Mouse (Mus musculus): ENCODE results near the gene Olfr549. TPM values are rescaled to one million over a fixed set of nuclear protein-coding genes. Genes with fewer than 3 reads are reported as not detected.
A peak's percentile ranks its signal among the peaks of the same experiment; 100 is the strongest.

Olfr549 gene
- polyA plus RNA-seq, 1 experiment = not detected

DNA sequence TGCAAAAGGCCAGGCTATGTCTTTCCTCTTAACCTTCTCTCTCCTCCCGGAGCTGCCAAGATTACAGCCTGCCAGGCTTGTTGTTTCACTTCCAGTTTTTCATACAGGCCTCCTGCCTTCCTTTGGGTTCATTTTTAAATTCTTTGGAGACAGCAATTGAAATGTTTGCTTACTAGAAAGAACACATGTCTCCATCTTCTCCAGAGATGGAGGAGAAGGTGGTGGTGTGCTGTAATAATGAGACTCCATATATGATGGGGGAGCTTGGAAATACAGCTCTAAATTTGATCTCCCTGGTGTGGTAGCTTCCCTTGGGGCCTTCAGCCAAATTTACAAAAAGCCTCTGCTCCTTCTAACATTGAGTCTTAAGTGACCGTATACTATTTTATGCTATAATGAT lies 9.1 kb upstream of the Olfr549 start, which contains the start of gene Olfr548-ps1:
Gene Olfr548-ps1, plus strand, starts transcription at position 301 of the 400 bp plus-strand sequence.
- H3K4me2 ChIP-seq (ENCODE audit: low read depth) = no peak within 1 kb of the TSS
- H3K27me3 ChIP-seq (ENCODE audit: control insufficient read depth, insufficient read depth, insufficient read length) = no peaks in the 10 kb centered on the region
- H3K36me3 ChIP-seq (ENCODE audit: control insufficient read depth, insufficient read depth) = no peaks in the 10 kb centered on the region
- TF ChIP-seq TCF12 (IDR thresholded peaks at IDR 0.05; ENCODE audit: insufficient read depth, poor library complexity, severe bottlenecking) (no peak), POLR2AphosphoS2 (IDR thresholded peaks at IDR 0.05; ENCODE audit: insufficient read length, low read depth) (no peak), CEBPB (IDR thresholded peaks at IDR 0.05; ENCODE audit: insufficient read depth, poor library complexity, severe bottlenecking) (no peak), MYOD1 (IDR thresholded peaks at IDR 0.05; ENCODE audit: control insufficient read depth in 1 of 3, insufficient read length in 2 of 3, low read depth in 2 of 3) (no peak), REST (IDR thresholded peaks at IDR 0.05; ENCODE audit: insufficient read depth, insufficient read length) (no peak), MAX (IDR thresholded peaks at IDR 0.05; ENCODE audit: low read depth) (no peak), SRF (IDR thresholded peaks at IDR 0.05; ENCODE audit: control insufficient read depth, insufficient read length, low read depth) (no peak), E2F4 (IDR thresholded peaks at IDR 0.05; ENCODE audit: insufficient read depth) (no peak), TCF3 (IDR thresholded peaks at IDR 0.05; ENCODE audit: insufficient read length, low read depth) (no peak), USF1 (IDR thresholded peaks at IDR 0.05; ENCODE audit: low read depth) (no peak), POLR2A (IDR thresholded peaks at IDR 0.05; ENCODE audit: insufficient read length, low read depth) (no peak), MYOG (IDR thresholded peaks at IDR 0.05; ENCODE audit: control insufficient read depth in 1 of 3, insufficient read depth in 1 of 3, insufficient read length in 2 of 3, low read depth in 2 of 3) (no peak)
- no peak within 1 kb of the TSS for H3ac ChIP-seq (ENCODE audit: control insufficient read depth, insufficient read length)
- H3K4me3 ChIP-seq = no peak within 1 kb of the TSS
- no peaks in the 10 kb centered on the region for H3K79me2 ChIP-seq (ENCODE audit: control insufficient read depth, insufficient read depth)

DNA sequence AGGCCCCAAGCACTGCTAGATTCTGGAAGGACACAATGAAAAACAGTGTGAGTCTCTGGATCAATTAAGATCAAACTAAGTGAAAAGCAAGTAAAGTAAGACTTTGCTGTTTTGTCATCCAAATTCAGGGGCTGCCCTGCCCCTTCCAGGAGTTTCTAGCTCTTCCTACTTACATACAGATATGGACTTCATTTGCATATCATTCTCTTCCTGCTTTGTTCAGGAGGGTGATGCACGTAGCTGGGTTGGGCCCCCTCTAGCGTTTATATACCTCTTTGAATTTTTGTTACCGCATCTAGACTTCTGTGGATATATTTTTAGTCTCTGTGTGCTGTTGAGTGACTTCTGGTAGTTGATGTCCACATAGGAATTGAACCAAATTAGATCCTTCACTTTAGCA lies 8.4 kb upstream of the Olfr549 start:
- Histone ChIP-seq H3K4me2 (ENCODE audit: low read depth) (no peak overlapping the region), H3K79me2 (ENCODE audit: control insufficient read depth, insufficient read depth) (no peaks in the 10 kb centered on the region), H3K27me3 (ENCODE audit: control insufficient read depth, insufficient read depth, insufficient read length) (no peaks in the 10 kb centered on the region), H3K4me3 (no peak overlapping the region), H3ac (ENCODE audit: control insufficient read depth, insufficient read length) (no peak overlapping the region), H3K36me3 (ENCODE audit: control insufficient read depth, insufficient read depth) (no peaks in the 10 kb centered on the region)
- TF ChIP-seq MYOD1 (IDR thresholded peaks at IDR 0.05; ENCODE audit: control insufficient read depth in 1 of 3, insufficient read length in 2 of 3, low read depth in 2 of 3) (no peak), SRF (IDR thresholded peaks at IDR 0.05; ENCODE audit: control insufficient read depth, insufficient read length, low read depth) (no peak), USF1 (IDR thresholded peaks at IDR 0.05; ENCODE audit: low read depth) (no peak), E2F4 (IDR thresholded peaks at IDR 0.05; ENCODE audit: insufficient read depth) (no peak), TCF3 (IDR thresholded peaks at IDR 0.05; ENCODE audit: insufficient read length, low read depth) (no peak), MAX (IDR thresholded peaks at IDR 0.05; ENCODE audit: low read depth) (no peak), TCF12 (IDR thresholded peaks at IDR 0.05; ENCODE audit: insufficient read depth, poor library complexity, severe bottlenecking) (no peak), MYOG (IDR thresholded peaks at IDR 0.05; ENCODE audit: control insufficient read depth in 1 of 3, insufficient read depth in 1 of 3, insufficient read length in 2 of 3, low read depth in 2 of 3) (no peak), CEBPB (IDR thresholded peaks at IDR 0.05; ENCODE audit: insufficient read depth, poor library complexity, severe bottlenecking) (no peak), POLR2A (IDR thresholded peaks at IDR 0.05; ENCODE audit: insufficient read length, low read depth) (no peak)

DNA sequence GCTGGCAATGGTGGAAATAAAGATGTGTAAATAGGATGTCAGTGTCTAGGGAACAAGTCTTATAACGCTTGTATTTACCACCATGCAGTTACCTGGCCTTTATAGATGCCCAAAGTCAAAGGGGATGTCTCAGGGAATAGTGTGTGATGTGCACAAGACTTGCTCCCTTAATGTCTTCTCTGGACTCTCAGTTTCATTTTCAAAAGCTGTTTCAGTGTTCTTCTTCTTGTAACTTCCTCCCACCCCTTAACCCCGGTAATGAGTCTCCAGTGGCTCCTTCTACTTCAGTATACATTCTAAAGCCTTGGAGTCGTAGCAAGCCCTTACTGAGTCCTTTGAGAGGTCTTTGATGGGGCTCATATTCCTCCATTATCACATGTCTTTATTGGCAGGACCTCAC lies 3.6 kb downstream of the Olfr549 start:
- no peaks in the 10 kb centered on the region for H3K36me3 ChIP-seq (ENCODE audit: control insufficient read depth, insufficient read depth)
- H3K79me2 ChIP-seq (ENCODE audit: control insufficient read depth, insufficient read depth) = no peaks in the 10 kb centered on the region
- H3K4me3 ChIP-seq = no peak overlapping the region
- H3ac ChIP-seq (ENCODE audit: control insufficient read depth, insufficient read length) = no peak overlapping the region
- TF ChIP-seq CEBPB (IDR thresholded peaks at IDR 0.05; ENCODE audit: insufficient read depth, poor library complexity, severe bottlenecking) (no peak), MYOG (IDR thresholded peaks at IDR 0.05; ENCODE audit: control insufficient read depth in 1 of 3, insufficient read depth in 1 of 3, insufficient read length in 2 of 3, low read depth in 2 of 3) (no peak), SRF (IDR thresholded peaks at IDR 0.05; ENCODE audit: control insufficient read depth, insufficient read length, low read depth) (no peak), TCF12 (IDR thresholded peaks at IDR 0.05; ENCODE audit: insufficient read depth, poor library complexity, severe bottlenecking) (no peak), TCF3 (IDR thresholded peaks at IDR 0.05; ENCODE audit: insufficient read length, low read depth) (no peak), USF1 (IDR thresholded peaks at IDR 0.05; ENCODE audit: low read depth) (no peak), POLR2A (IDR thresholded peaks at IDR 0.05; ENCODE audit: insufficient read length, low read depth) (no peak), POLR2AphosphoS2 (IDR thresholded peaks at IDR 0.05; ENCODE audit: insufficient read length, low read depth) (no peak), MAX (IDR thresholded peaks at IDR 0.05; ENCODE audit: low read depth) (no peak), REST (IDR thresholded peaks at IDR 0.05; ENCODE audit: insufficient read depth, insufficient read length) (no peak), E2F4 (IDR thresholded peaks at IDR 0.05; ENCODE audit: insufficient read depth) (no peak), MYOD1 (IDR thresholded peaks at IDR 0.05; ENCODE audit: control insufficient read depth in 1 of 3, insufficient read length in 2 of 3, low read depth in 2 of 3) (no peak)
- no peaks in the 10 kb centered on the region for H3K27me3 ChIP-seq (ENCODE audit: control insufficient read depth, insufficient read depth, insufficient read length)
- H3K4me2 ChIP-seq (ENCODE audit: low read depth) = no peak overlapping the region

DNA sequence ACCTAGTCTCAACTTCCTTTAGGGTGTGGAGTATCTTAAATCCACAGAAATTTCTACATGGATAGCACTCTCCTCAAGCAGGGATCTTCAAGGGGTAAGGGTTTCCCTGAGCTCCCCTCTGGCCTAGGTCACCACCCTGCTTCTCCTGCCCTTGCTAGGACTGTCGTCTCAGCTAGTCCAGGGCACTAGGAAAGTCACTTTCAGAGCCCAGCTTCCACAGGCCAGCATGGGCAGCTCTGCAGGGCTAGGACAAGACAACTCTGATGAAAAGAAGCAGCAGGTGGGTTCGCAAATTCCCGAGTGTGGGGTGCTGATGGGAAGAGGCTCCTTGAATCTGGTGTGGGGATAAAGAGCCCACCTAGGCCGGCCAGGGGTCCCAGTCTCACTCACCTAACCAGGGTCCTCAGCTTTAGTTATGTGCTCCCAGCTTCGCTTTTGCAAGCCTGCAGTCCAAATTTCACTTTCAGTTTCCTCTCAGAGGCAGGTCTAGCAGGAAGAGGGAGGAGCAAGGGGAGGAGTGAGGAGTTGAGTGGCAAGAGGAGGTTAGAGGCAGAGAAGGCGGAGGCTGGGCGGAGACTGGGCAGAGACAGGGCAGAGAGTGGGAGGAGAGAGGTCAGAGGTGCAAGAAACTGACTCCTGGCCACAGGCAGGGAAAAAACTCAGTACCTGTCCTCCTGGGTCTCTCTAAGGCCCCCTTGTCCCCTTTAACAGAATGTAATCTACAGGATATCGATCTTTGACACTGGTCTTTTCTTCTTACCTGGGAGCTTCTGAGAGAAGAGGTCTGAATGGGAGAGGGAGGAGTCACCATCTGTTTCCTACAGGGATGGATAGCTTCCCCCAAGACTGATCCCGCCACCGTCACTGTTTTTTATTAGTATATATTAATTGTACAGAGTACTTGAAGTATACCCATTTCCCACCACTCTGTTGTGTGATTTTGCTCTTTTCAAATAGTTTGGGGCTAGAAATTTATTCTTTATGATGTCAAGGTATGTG lies 15.6 kb downstream of the Olfr549 start, which contains the start of gene Trim21:
Gene Trim21, minus strand, starts transcription at position 488 of the 999 bp plus-strand sequence.
- Histone ChIP-seq H3K36me3 (ENCODE audit: control insufficient read depth, insufficient read depth) (no peaks in the 10 kb centered on the region), H3K4me3 (peak within 1 kb of the TSS; percentile 26), H3ac (ENCODE audit: control insufficient read depth, insufficient read length) (no peak within 1 kb of the TSS), H3K4me2 (ENCODE audit: low read depth) (peak within 1 kb of the TSS; percentile 90), H3K79me2 (ENCODE audit: control insufficient read depth, insufficient read depth) (no peaks in the 10 kb centered on the region), H3K27me3 (ENCODE audit: control insufficient read depth, insufficient read depth, insufficient read length) (no peaks in the 10 kb centered on the region)
- TF ChIP-seq TCF3 (IDR thresholded peaks at IDR 0.05; ENCODE audit: insufficient read length, low read depth) (no peak), TCF12 (IDR thresholded peaks at IDR 0.05; ENCODE audit: insufficient read depth, poor library complexity, severe bottlenecking) (no peak), USF1 (IDR thresholded peaks at IDR 0.05; ENCODE audit: low read depth) (no peak), MAX (IDR thresholded peaks at IDR 0.05; ENCODE audit: low read depth) (no peak), MYOG (IDR thresholded peaks at IDR 0.05; ENCODE audit: control insufficient read depth in 1 of 3, insufficient read depth in 1 of 3, insufficient read length in 2 of 3, low read depth in 2 of 3) (no peak), POLR2A (IDR thresholded peaks at IDR 0.05; ENCODE audit: insufficient read length, low read depth) (no peak), SRF (IDR thresholded peaks at IDR 0.05; ENCODE audit: control insufficient read depth, insufficient read length, low read depth) (no peak), E2F4 (IDR thresholded peaks at IDR 0.05; ENCODE audit: insufficient read depth) (no peak), MYOD1 (IDR thresholded peaks at IDR 0.05; ENCODE audit: control insufficient read depth in 1 of 3, insufficient read length in 2 of 3, low read depth in 2 of 3) (no peak), CEBPB (IDR thresholded peaks at IDR 0.05; ENCODE audit: insufficient read depth, poor library complexity, severe bottlenecking) (no peak), POLR2AphosphoS2 (IDR thresholded peaks at IDR 0.05; ENCODE audit: insufficient read length, low read depth) (no peak), REST (IDR thresholded peaks at IDR 0.05; ENCODE audit: insufficient read depth, insufficient read length) (no peak)
